Mouse (Mus musculus) MEL (cell line): ENCODE results near the gene Scin. TPM values are rescaled to one million over a fixed set of nuclear protein-coding genes. Genes with fewer than 3 reads are reported as not detected.

Source experiments
- DNase-seq: peaks from one replicate; pipeline ENCODE4 v3.0.0; 2011; ENCODE audit warnings: low read depth, low spot score
- H3K27ac ChIP-seq: 2 replicates; pipeline ENCODE4 v1.5.1; 2012; ENCODE audit warnings: low read depth, mild to moderate bottlenecking, control low read depth, low read length, moderate library complexity; ENCODE audit not compliant: control insufficient read depth
- H3K27me3 ChIP-seq, 2 experiments: fragments of 150-350 bp in 1 of 2; sonication (generic) in 1 of 2; 2 replicates each; pipeline ENCODE4 v1.6.1; 2012; ENCODE audit warnings: low read length in 2 of 2, mild to moderate bottlenecking in 2 of 2, improper control_type of control experiment in 1 of 2, moderate library complexity in 1 of 2; ENCODE audit not compliant: insufficient read depth in 2 of 2, control insufficient read depth in 1 of 2
- H3K36me3 ChIP-seq, 2 experiments: 2 replicates each; pipeline ENCODE4 v1.6.1; 2012 to 2014; ENCODE audit warnings: low read length in 2 of 2, improper control_type of control experiment in 1 of 2, inconsistent platforms in 1 of 2, mild to moderate bottlenecking in 1 of 2; ENCODE audit not compliant: insufficient read depth in 2 of 2, control insufficient read depth in 1 of 2
- H3K4me1 ChIP-seq, 2 experiments: fragments of 150-350 bp in 1 of 2; sonication (generic) in 1 of 2; 2 replicates each; pipeline ENCODE4 v1.6.1; 2012; ENCODE audit warnings: low read length in 2 of 2, improper control_type of control experiment in 1 of 2, mild to moderate bottlenecking in 1 of 2; ENCODE audit not compliant: insufficient read depth in 2 of 2, control insufficient read depth in 1 of 2
- H3K4me3 ChIP-seq, 2 experiments: fragments of 150-350 bp in 1 of 2; sonication (generic) in 1 of 2; 2 replicates each; pipeline ENCODE4 v1.5.1; 2012; ENCODE audit warnings: low read depth in 2 of 2, low read length in 2 of 2, mild to moderate bottlenecking in 2 of 2, moderate library complexity in 2 of 2, control low read depth in 1 of 2, improper control_type of control experiment in 1 of 2; ENCODE audit not compliant: control insufficient read depth in 1 of 2, insufficient read depth in 1 of 2
- H3K79me2 ChIP-seq: 2 replicates; pipeline ENCODE4 v1.6.1; 2012; ENCODE audit warnings: mild to moderate bottlenecking, low read length, moderate library complexity; ENCODE audit not compliant: control insufficient read depth, poor library complexity, insufficient read depth
- H3K9ac ChIP-seq: 2 replicates; pipeline ENCODE4 v1.6.1; 2012; ENCODE audit warnings: low read depth, mild to moderate bottlenecking, control low read depth, low read length, moderate library complexity; ENCODE audit not compliant: control insufficient read depth, poor library complexity, severe bottlenecking
- H3K9me3 ChIP-seq: fragments of 150-350 bp; sonication (generic); replicated peaks from 2 replicates; pipeline ENCODE4 v1.6.1; 2012; ENCODE audit warnings: mild to moderate bottlenecking, low read length, improper control_type of control experiment, moderate library complexity; ENCODE audit not compliant: insufficient read depth
- CHD1 ChIP-seq: IDR thresholded peaks from 2 replicates; pipeline ENCODE4 v1.6.1; 2012; ENCODE audit warnings: low read depth, mild to moderate bottlenecking, inconsistent platforms, low read length, improper control_type of control experiment
- CTCF ChIP-seq, 3 experiments: IDR thresholded peaks in 2 of 3; conservative IDR thresholded peaks in 1 of 3; 2 replicates each; pipeline ENCODE4 v1.5.1; 2011 to 2012; ENCODE audit warnings: low read length in 3 of 3, low read depth in 2 of 3, mild to moderate bottlenecking in 2 of 3, improper control_type of control experiment in 1 of 3, inconsistent platforms in 1 of 3, mixed read lengths in 1 of 3, moderate library complexity in 1 of 3; ENCODE audit not compliant: control insufficient read depth in 1 of 3, insufficient read depth in 1 of 3, poor library complexity in 1 of 3, severe bottlenecking in 1 of 3
- ETS1 ChIP-seq: IDR thresholded peaks from 2 replicates; pipeline ENCODE4 v1.6.1; 2012; ENCODE audit warnings: low read depth, mild to moderate bottlenecking, inconsistent platforms, low read length, improper control_type of control experiment, moderate library complexity
- KAT2A ChIP-seq: conservative IDR thresholded peaks from 2 replicates; pipeline ENCODE4 v1.6.1; 2012; ENCODE audit warnings: low read depth, low read length, improper control_type of control experiment, inconsistent platforms
- MAX ChIP-seq: IDR thresholded peaks from 2 replicates; pipeline ENCODE4 v1.6.1; 2011; ENCODE audit warnings: low read length, improper control_type of control experiment
- MAZ ChIP-seq: IDR thresholded peaks from 2 replicates; pipeline ENCODE4 v1.6.1; 2012; ENCODE audit warnings: low read depth, mild to moderate bottlenecking, inconsistent platforms, low read length, improper control_type of control experiment
- MYB ChIP-seq: IDR thresholded peaks from 2 replicates; pipeline ENCODE4 v1.6.1; 2011; ENCODE audit warnings: mild to moderate bottlenecking, low read depth, low read length, improper control_type of control experiment
- NELFE ChIP-seq: IDR thresholded peaks from 2 replicates; pipeline ENCODE4 v1.6.1; 2011; ENCODE audit warnings: low read depth, low read length, improper control_type of control experiment
- POLR2A ChIP-seq, 2 experiments: IDR thresholded peaks; 2 replicates each; pipeline ENCODE4 v1.6.1; 2011 to 2012; ENCODE audit warnings: low read length in 2 of 2, mild to moderate bottlenecking in 2 of 2, control low read depth in 1 of 2, improper control_type of control experiment in 1 of 2, low read depth in 1 of 2, moderate library complexity in 1 of 2; ENCODE audit not compliant: control insufficient read depth in 1 of 2, insufficient read depth in 1 of 2, poor library complexity in 1 of 2
- POLR2AphosphoS2 ChIP-seq: IDR thresholded peaks from 2 replicates; pipeline ENCODE4 v1.6.1; 2011; ENCODE audit warnings: low read length, improper control_type of control experiment
- POLR2AphosphoS5 ChIP-seq: IDR thresholded peaks from 2 replicates; pipeline ENCODE4 v1.6.1; 2012; ENCODE audit warnings: low read depth, borderline replicate concordance, mild to moderate bottlenecking, inconsistent platforms, low read length, moderate library complexity, mixed read lengths
- TBP ChIP-seq: IDR thresholded peaks from 2 replicates; pipeline ENCODE4 v1.8.0; 2011; ENCODE audit warnings: low read depth, low read length, improper control_type of control experiment
- USF2 ChIP-seq, 2 experiments: IDR thresholded peaks; 2 replicates each; pipeline ENCODE4 v1.6.1; 2011 to 2012; ENCODE audit warnings: improper control_type of control experiment in 2 of 2, low read length in 2 of 2, borderline replicate concordance in 1 of 2, inconsistent platforms in 1 of 2, low read depth in 1 of 2, mild to moderate bottlenecking in 1 of 2; ENCODE audit not compliant: insufficient read depth in 1 of 2
- ZC3H11A ChIP-seq: IDR thresholded peaks from 2 replicates; pipeline ENCODE4 v1.6.1; 2012; ENCODE audit warnings: low read depth, mild to moderate bottlenecking, inconsistent platforms, low read length, improper control_type of control experiment
- ZMIZ1 ChIP-seq: IDR thresholded peaks from 2 replicates; pipeline ENCODE4 v1.6.1; 2012; ENCODE audit warnings: low read depth, mild to moderate bottlenecking, inconsistent platforms, low read length, improper control_type of control experiment, moderate library complexity
- polyA plus RNA-seq, 2 experiments: library from polyadenylated mRNA; stranded (reverse) in 1 of 2; unstranded in 1 of 2; fragments of >175 nt in 1 of 2; fragments of >200 nt in 1 of 2; gene quantifications; 2 replicates each; pipeline versions ENCODE4 v1.2.1 to v1.2.4; 2012; ENCODE audit warnings: low replicate concordance in 2 of 2, low read depth in 1 of 2; ENCODE audit not compliant: insufficient read length in 2 of 2, insufficient read depth in 1 of 2, missing spikeins in 1 of 2
- total RNA-seq: library from RNA; depleted of rRNA; stranded (reverse); fragments of 300-350 nt; gene quantifications from 2 replicates; pipeline ENCODE4 v1.2.3, GENCODE M21; 2012

Scin gene
- total and polyA plus RNA-seq, 3 experiments, result 0.03 to 0.04 TPM; not detected in 1

DNA sequence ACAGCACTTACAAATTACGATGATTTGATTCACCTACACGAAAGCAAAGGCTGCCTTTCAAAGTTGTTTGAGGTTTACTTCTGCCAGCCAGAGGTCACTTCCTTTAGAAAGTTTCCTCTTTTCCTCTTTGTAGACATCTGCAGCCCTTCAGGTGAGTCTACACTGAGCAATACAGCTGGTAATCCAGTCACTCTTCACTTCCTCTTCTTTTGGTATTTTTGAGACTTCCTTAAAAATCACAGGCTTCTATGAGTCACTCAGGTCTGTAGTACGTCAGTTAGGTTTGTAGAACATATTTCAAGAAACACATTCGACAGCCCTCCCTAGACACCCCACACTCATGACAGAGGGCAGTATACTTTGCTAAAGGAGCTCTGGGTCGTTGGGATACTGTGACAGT, 6.7 kb upstream of the Scin start:
- Histone ChIP-seq H3K79me2 (no peaks in the 10 kb centered on the region), H3K36me3 (no peaks in the 10 kb centered on the region; a peak in 1 of 4 replicates), H3K27me3 (no peaks in the 10 kb centered on the region), H3K9me3 (no peaks in the 10 kb centered on the region), H3K27ac (no peak overlapping the region), H3K4me1 (0 out of 4 replicates have a peak, but pooled peaks cover 0 to 3% of the 10 kb centered on the region in 2 experiments), H3K9ac (no peak overlapping the region), H3K4me3 (no peak overlapping the region)
- no peak for TF ChIP-seq NELFE
- peak; percentile 55; the same call in 1 of the 2 replicates for TF ChIP-seq ETS1
- peak; percentile 45 for DNase-seq

DNA sequence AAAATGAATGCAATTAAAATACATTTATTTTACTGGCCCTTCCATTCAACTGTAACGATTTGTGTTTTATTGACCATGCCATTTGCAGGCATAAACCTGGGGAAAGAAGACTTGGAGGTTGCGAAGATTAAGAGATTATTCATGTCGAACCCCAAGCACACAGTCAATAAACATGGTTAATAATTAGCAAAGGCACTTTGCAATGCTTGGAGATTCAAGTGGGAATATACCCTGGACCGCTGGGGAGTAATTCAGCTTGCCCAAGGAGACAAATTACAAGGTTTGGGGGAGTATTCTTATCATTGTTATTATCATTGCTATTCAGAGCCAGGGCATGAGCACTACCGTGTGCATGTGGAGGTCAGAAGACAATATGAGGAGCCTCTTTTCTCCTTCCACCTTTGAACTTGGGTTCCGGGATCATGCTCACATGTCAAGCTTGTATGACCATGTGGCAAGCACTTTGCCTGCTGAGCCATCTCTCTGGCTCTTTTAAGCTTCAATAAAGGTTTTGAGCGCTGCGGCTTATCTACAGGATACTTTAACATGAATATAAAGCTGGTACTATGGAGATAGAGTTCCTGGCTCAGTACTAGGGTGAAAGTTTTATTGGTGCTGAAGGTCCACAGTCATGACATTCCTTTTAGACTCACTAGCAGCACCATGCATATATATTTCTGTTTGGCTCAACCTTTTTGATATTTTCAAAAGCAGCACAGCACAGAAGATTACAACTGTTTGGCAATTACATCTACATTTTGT, 5.6 kb upstream of the Scin start:
- Histone ChIP-seq H3K9me3 (no peaks in the 10 kb centered on the region), H3K4me3 (no peak overlapping the region), H3K79me2 (no peaks in the 10 kb centered on the region), H3K4me1 (0 out of 4 replicates have a peak, but pooled peaks cover 0 to 3% of the 10 kb centered on the region in 2 experiments), H3K9ac (no peak overlapping the region), H3K27me3 (no peaks in the 10 kb centered on the region), H3K36me3 (no peaks in the 10 kb centered on the region; a peak in 1 of 4 replicates), H3K27ac (no peak overlapping the region)
- DNase-seq, result no peak
- TF ChIP-seq MAX (no peak), USF2 (IDR thresholded peaks at IDR 0.05; ENCODE audit: borderline replicate concordance in 1 of 2, insufficient read depth in 1 of 2, low read depth in 1 of 2, low read length in 2 of 2) (no peak), TBP (no peak), POLR2AphosphoS2 (no peak), ZMIZ1 (no peak), ZC3H11A (no peak), KAT2A (no peak), CTCF (IDR thresholded peaks at IDR 0.05 in 2 of 3, conservative IDR thresholded peaks at IDR 0.05 in 1 of 3; ENCODE audit: control insufficient read depth in 1 of 3, insufficient read depth in 1 of 3, low read depth in 2 of 3, low read length in 3 of 3, poor library complexity in 1 of 3, severe bottlenecking in 1 of 3) (no peak), MYB (no peak), CHD1 (no peak), POLR2A (IDR thresholded peaks at IDR 0.05; ENCODE audit: control insufficient read depth in 1 of 2, insufficient read depth in 1 of 2, low read depth in 1 of 2, low read length in 2 of 2, poor library complexity in 1 of 2) (no peak), POLR2AphosphoS5 (no peak), ETS1 (no peak)

- H3K27ac ChIP-seq, result no peak overlapping the region
- no peak for TF ChIP-seq MAZ
- H3K9me3 ChIP-seq, result no peaks in the 10 kb centered on the region
- H3K79me2 ChIP-seq, result no peaks in the 10 kb centered on the region
- H3K9ac ChIP-seq, result no peak overlapping the region
- no peaks in the 10 kb centered on the region; a peak in 1 of 4 replicates for H3K27me3 ChIP-seq
- no peak overlapping the region for H3K4me3 ChIP-seq
- H3K36me3 ChIP-seq, result no peaks in the 10 kb centered on the region
- no peaks in the 10 kb centered on the region for H3K4me1 ChIP-seq
- no peak for DNase-seq
Measured at GRCm38 (mm10) chr12:40134529-40134928, 501 bp upstream of the Scin start.
